Mouse (Mus musculus): Measurements from ENCODE around the gene Olfr746.

Gene Olfr746

GRCm38 (mm10) chr14:50646783-50647182, at the start of gene Olfr746:
TSS of gene Olfr746 (plus strand) at chr14:50647083.
- no peak for DNase-seq (ENCODE audit: low spot score)

DNA sequence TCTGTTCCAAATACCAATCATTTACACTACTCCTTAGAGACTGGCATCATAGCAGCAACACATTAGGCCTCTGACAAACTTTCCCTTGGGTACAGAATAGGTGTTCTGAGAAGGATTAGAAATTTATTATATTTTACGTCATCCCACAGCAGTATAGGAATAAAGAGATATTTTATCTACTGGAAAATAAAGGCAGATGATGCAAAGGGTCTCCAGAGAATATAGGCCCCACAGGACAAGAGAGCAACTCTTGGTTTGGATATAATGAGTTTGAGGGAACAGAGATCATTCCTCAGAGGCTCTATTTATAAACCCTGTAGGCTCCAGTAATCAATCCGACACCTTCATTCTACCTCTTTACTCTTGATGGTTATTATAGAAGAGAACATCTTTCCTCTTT, 32.3 kb upstream of the Olfr746 start, which contains the start of gene Olfr744:
Gene Olfr744 (plus strand): TSS at position 301 of the 400 bp plus-strand sequence.
- no peak for DNase-seq (ENCODE audit: low spot score)

DNA sequence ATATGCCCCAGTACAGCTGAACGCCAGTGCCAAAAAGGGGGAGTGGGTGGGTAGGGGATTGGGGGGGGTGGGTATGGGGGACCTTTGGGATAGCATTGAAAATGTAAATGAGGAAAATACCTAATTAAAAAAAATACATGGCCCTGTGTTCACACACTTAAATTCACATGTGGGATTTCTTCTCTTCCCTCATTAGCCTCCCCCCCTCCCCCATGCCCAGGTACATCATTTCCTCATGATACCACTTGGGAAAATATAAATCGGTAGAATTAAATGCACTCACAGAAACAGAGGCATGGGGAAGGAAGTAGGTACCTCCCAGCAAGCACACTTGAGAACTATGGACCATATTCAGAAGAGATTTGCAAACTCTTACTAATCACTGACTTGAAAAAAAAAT, 7.8 kb upstream of the Olfr746 start, which contains the start of gene Olfr745:
Gene Olfr745 (plus strand): TSS at position 301 of the 400 bp plus-strand sequence.
- DNase-seq (ENCODE audit: low spot score) = no peak

GRCm38 (mm10) chr14:50693106-50693505, 46.2 kb downstream of the Olfr746 start, which contains the start of gene Olfr747:
TSS of gene Olfr747 (minus strand) at chr14:50693206.
- no peak for DNase-seq (ENCODE audit: low spot score)

Measured in ovary, postnatal 36 days (tissue).